Mouse (Mus musculus) right cerebral cortex, postnatal 14 days (tissue): ENCODE data around the gene Col5a3.

Experiments used
- DNase-seq: peaks from one replicate; pipeline ENCODE4 v3.0.0; 2022

The Col5a3 gene

DNA sequence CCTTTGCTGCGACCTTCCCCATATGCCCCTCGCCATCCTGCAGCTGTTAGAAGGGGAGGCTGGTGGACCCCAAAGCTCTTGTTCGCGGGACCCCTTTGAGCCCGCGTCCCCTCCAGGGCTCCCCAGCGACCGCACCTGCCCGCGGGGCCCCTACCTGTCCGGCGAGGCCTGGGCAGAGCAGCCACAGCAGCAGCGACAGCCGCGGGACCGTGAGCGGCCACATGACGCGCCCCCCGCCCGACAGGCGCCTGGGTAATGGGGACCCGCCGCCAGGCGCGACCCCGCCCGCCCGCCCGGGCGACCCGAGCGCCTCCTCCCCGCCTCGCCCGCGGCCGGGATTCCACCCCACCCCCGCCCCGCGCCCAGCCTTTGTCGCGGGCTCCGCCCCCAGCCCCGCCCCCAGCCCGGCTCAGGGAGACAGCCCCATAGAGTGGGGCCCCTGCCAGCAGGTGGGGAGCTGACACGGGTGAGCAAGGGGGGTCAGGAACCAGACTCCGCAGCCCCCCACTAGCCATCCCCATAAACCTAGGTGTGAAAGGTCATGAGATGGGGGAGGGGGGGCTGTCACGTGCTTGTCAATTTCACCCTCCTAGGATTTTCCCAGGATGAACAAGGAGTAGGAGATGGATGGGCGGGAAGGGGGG is 68.7 kb downstream of the Col5a3 start, which contains the start of gene Olfm2:
Gene Olfm2 (minus strand): TSS at position 333 of the 644 bp plus-strand sequence.
- peak; percentile 38 for DNase-seq

DNA sequence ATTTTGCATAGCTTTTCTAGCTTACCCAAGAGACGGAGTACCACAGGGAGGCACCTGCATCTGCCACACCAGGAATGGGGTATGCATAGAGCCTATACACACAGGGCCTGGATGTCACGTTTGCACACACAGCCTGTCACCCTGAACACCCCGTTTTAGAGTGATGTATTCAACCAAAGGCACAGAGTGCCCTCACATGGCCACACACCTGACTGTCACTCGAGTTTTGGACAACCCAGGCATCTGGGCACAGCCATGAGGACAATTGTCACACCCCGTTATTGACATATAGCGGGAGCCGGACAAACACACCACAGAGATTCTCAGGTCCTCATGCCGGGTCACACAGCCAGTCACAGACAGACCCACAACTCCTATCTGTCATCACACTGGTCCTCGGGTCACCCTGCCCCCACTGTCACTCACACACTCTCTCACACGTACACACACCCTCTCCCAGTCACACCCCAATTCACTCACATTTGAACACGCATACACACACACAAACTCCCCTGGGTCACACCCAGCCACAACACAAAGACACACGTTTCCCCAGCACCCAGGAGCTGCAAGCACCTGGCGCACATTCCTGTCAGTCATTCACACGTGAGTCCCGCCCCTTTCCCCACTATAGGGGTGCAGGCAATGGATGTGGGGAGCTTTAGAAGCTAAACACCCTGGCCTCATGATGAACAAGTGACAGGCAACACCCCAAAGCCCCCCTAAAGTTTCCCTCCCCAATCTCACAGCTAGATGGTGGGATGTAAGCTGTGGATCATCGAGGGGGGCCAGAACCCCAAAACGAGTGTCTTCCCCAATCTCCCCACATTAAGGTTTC is 69.5 kb downstream of the Col5a3 start:
- peak; percentile 18 for DNase-seq

DNA sequence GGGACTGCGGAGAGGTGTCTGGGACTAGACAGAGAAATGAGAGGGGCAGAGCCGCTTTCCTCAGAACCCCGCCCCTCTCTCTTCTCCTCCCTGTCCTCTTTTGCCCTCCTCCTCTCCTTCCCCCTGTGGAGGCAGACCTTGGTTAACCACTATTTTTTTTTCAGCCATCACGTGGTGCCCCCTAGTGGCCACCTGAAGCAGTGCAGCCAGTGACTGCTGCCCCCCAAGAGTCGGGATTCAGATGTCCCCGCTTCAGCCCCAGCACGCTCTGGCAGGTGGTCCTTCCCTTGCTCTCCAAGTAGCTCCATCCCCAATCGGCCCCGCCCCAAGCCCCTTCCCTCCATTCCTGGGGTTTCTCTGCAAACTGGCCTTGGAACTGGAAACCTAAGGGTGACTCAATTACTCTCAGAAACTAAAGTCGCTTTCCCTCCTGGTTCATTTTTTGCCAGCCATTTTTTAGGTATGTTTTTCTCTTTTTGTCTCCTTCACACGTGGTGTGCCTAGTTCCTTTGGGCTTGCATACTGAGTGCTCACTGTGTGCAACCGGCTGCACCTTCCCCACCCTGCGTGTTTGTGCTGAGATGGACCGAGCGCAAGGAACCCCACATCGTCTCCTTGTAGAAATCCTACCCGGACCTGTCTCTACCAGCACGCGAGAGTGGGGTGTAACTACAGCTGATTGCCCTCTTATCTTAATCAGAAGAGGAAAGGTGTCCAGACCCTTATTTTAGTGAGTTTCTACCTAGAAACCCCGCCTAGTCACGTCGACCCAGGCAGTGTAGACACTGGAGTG is 70.7 kb downstream of the Col5a3 start:
- peak; percentile 46 for DNase-seq

DNA sequence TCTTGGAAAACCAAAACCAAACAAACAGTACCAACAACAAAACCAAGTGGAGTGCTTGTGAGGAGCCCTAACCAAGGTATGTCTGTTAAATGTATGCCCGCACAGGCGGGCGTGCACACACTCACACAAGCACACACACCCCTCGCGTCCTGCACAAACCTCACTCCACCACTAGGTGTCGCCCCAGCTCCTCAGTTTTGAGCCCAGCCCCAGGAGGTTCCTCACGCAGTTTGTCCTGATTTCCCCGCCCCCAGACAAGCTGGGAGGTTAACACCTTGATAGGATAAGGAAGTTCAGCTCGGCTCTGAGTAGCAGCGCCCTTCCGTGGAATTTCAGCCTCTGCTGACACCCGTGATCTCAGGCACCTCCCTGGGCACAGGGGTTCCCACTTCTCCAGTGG is 74.5 kb downstream of the Col5a3 start:
- DNase-seq = peak; percentile 77

DNA sequence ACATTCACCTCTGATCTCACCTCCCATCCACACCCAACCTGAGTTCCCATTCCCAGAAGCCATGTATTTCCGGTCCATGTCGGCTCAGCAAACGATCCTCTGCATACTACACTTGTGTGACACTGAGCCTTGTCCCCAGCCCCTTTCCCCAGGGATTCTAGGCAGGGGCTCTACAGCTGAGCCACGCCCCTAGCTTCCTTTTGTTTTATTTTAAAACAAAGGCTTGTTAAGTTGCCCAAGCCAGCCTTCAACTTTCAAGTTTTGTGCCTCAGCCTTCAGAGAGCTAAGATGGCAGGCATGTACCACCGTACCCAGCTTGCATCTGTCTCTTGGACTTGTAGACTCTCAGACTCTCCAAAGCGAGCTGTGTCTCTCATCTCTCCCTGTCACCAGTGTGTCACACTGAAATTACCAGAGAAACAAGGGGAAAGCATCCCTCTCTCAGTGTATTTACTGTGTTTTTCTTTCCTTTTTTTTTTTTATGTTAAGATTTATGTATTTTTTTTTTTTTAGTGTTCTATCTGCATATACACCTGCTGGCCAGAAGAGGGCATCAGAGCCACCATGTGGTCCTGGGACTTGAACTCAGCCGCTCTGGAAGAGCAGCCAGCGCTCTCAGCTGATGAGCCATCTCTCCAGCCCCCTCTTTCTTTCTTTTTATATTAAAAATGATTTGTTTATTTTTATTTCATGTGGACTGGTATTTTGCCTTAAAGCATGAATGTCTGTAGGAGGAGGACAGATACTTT is 76.4 kb downstream of the Col5a3 start:
- peak; percentile 33 for DNase-seq

DNA sequence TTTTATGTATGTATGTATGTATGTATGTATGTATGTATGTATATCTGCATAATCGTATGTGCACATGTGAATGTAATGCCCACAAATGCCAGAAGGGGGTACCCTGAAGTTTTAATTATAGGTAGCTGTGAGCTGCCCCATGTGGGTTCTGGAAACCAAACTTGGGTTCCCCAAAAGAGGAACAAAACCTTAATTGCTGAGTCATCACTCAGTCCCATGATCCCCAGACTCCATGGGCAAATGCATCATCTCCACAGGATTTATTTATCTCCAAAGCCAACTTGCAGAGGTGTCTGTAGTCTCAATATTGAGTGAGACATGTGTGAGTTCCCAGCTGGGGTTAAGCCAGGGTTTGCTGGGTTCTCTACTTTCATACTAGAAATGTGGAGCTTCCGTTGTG is 77.6 kb downstream of the Col5a3 start:
- DNase-seq = no peak

DNA sequence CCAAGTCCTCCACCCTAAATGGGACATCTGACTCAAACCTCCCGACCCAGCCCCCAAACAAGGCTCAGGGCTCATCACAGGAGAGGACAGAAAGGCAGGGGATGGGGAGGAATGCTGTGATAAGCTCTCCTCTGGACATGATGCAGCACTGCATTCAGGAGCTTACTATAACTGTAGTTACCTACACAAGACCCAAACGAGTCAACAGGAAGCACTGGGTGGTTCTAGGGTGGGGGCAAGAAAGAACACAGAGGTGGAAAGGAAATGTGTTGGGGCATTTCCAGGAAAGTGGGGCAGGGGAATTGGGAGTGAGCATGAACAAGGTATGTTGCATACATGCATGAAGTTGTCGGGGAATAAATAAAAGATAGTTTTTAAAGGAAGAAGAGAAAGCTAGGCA is 80.2 kb downstream of the Col5a3 start:
- no peak for DNase-seq

DNA sequence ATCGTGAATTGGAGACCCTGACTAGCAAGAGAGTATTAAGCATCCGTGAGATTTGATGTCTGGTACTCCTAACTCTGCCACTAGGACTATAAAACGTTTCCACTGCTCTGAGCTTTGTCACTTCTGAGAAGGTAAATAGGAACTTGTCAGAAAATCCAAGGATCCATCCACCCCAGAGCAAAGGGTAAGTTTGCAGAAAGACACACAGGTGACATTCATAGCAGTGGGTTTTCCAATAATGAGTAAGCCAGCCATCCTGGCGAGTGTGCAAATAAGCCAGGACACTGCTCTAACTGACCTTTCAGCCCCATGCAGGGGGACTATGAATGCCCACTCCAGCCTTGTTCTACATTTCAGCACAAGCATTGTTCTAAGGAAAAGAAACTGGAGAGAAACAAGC is 83.1 kb downstream of the Col5a3 start:
- no peak for DNase-seq

DNA sequence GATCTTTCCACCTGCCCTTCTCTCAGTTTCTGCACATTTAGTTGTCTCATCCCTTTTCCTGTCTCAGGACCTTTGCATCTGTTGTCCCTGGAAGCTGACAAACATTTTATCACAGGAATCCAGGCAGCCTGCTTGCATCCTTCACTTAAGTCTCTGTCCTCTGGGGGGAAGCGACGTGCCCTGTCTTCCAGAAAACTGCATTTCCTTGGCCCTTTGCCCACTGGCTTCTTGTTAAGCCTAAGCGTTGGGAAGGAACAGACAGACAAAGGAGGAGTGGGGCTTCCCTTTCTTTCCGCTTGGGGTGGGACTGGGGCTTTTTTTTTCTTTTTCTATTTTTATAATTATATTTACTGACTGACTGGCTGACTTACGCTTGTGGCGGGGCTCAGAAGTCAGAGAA is 85.4 kb downstream of the Col5a3 start:
- DNase-seq = peak; percentile 51

DNA sequence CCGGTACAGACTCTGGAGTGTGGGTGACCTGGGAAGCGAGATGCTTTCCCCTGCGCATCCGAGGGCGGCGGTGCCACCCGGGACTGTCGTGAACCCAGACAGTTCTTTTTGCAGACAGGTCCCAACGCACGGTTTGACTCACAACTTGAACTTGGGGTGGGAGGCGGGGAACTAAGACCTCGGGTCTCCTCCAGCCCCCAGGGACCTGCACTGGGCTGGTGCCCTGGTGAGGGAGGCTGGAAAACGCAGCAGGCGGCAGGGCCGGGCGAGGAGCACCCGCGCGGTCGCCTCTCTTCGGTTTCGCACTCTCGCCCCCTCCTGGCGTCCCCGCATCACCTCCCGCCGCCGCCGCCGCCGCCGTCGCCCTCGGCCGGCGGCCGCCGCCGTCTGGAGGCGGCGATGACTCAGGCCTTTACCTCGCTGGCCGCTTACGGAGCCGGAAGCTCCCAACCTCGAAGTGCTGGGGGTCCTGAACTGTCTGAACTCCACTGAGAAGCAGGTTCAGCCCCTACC is 87.2 kb downstream of the Col5a3 start:
- DNase-seq = peak; percentile 70

DNA sequence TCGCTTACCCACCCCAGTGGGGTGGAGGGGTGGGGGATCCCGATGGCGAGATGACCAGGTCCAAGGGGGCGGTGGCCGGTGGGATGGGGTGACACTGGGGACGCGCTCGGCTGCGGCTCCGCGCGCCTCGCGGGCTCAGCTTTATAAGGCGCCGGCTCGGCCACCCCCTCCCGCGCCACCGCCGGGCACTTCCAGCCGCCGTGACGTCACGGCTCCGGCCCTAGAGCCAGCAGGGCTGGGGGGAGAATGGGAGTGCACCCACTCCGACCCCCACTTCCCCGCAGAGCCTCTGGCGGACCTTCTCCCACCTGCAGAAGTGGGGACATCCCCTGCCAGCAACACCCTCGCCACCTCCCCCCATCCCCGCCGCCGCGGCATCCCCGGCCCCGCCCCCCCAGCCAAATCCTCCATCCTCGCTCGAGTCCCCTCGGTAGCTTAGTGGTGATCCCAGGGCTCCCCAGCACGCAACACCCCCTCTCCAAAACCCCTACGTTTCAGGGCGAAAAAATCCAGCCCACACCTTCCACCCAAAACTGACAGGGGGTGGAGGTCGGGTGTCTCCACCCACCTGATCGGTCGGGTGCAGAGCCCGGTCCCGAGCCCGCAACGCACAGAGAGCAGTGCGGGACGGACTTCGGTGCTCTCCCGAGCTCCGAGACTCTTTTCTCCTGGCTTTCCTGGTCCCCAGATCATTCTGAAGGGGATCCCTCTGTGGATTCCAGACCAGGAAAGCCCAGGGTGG is 87.8 kb downstream of the Col5a3 start:
- peak; percentile 58 for DNase-seq

DNA sequence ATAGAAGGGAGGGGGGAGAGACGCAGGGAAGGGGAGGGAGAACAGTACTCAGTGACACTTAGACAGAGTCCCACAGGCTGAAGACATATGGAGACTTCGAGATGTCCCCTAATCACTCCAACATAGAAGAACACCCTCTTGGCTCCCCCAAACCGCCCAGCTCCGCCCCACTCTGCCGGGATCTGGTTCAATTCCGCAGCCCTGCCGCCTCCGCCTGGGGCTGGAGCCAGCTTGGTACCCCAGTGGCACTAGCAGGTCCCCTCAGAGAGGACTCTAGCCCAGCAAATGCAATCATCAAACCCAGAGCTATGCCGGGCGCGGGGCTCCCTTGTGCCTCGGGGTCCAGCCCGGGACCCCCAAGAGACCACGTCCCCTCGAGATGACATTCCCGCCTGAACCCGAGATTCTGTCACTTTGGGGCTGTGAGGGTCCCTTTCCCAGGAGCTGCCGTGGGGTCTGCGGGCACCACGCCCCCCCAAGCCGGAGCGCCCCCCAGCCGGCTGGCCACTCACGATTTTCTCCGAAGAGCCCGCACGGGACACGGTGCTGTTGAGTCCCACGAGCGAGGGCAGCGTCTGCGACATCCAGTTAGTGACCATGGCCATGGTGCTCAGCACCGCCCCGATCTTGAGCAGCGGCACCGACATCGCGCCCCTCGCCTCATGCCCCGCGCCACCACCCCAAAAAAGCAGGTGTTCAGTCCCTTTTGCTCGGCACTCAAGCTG is 88.6 kb downstream of the Col5a3 start:
- peak; percentile 38 for DNase-seq

DNA sequence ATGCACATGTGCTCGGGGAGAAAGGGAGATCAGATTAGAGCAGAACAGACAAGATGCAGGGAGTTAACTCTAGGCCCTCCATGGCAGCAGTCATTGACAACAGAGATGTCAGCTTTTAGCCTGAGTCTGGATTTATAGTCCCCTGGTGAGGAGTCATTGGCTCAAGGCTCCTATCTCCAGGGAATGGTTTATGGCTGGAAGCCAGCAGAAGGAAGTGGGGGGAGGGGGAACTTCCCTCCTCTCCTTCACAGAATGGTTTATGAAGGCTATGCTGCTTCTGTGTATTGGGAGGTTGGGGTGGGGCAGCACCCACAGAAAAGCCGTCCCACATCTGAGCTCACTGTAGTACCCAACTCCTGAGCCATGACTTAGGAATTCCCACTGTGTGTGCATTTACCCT is 93.3 kb downstream of the Col5a3 start:
- no peak for DNase-seq
